Mouse (Mus musculus): Measurements from ENCODE around the gene Nsrp1.
"Not testable (repeated sequence)": the region's sequence is repeated elsewhere in the genome, so short reads cannot be mapped to it uniquely, and the experiment has no call there.

Gene Nsrp1

DNA sequence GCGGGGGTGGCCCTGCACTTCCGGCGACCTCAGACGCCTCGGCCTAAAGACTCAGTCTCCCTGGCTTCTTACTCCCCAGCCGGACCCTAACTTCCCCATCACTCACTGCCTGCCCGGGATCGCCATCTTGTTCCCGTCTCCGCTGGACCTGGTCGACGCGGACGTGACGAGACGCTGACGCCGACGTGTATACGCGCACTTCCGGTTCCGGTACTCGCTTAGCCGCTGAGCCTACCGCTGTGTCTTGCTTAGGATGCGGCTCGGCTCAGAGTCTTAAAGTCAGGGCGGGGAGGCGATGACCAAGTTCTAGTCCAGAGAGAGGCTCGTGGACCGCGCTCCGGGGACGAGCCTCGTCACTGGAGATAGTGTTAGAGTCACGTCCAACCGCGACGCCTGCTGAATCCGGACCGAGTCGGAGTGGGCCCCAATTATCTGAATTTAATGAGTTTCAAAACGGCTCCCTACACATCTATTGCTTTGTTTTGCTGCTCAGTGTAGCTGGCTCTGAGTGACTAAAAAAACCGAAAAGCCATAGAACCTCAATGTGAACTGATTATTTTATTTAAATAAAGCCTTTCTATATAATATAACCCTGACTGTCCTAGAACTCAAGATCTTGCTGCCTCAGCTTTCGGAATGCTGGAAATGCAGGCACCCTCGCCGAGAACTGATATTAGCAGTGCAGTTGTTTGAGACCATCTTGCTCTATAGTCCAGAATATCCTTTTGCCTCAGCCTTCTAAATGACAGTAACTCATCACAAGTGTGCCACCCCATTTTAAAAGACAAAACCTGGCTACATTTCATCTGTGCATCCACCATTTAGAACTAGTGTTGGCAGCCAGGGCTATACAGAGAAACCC lies at the start of gene Nsrp1:
Nsrp1 (minus strand) TSS at position 163 of the 862 bp plus-strand sequence.
- DNase-seq, result peak; percentile 88

DNA sequence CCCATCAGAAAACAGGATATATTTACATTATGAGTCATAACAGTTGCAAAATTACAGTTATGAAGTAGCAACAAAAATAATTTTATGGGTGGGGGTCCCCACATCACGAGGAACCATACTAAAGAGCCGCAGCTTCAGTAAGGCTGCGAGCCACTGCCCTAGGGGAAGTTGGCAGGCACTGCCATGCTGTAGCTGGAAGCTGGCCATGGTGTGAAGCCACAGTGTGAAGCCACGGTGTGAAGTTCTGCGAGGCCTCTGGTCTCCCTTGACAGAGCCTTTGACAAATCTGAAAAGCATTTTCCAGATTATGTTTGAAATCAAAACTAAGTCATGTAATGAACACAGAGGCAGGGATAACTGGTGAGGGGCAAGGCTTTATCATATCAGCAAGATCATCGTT lies 32.9 kb upstream of the Nsrp1 start:
- no peak for DNase-seq

DNA sequence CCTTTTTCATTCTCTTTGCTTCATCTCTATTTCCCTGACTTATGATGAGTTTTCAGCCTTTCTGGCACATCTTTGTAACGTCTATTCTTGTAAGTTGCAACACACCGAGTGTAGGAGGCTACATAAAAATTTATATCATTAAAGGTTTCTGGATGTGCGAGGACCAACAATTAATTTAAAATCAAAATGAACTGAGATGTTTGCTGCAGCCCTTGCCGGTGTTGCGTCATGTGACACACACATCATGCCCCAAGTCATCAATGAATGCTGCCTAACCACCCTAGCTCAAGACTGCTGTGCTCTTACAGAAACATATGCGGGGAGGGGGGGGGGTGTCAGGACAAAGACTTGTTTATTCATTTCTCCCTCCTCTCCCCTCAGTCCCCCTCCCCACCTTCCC lies 30.2 kb upstream of the Nsrp1 start:
- DNase-seq, result no peak

DNA sequence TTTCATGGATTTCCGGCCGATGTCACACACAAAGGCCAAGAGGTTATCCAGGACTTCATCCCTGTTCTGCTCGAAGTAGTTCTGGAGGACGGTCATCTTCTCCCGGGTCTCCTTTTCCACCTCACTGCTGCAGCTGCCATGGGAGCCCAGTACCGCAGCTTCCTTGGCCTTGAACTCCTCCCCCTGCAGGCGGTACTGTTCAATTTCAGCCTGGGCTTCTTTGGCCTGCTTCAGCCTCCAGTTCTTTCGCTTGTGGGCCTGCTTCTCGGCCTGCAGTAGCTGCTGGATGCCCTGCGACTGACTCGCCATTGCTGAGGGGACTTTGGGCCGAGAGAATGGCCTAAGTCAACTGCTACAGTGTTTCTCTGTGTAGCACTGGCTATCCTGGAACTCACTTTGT lies 29.6 kb upstream of the Nsrp1 start:
- not testable (repeated sequence) for DNase-seq

DNA sequence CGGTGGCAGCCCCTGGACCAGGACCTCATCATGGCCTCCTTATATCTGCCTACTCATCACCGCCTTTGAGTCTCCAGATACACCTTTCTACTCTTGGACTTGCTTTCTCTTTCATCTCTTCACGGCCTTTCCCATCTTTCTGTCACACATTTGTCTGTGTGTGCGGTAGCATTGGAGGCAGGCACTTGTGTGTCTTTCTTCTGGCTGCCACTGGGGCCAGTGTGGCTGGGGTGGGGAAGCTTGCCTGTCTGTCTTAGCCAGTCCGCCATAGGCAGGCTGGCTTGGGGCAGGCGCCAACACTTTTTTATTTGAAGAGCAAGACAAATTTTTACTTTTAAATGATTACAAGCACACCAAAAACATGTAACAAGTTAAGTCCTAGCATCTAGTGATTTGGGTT lies 28.7 kb upstream of the Nsrp1 start:
- no peak for DNase-seq

DNA sequence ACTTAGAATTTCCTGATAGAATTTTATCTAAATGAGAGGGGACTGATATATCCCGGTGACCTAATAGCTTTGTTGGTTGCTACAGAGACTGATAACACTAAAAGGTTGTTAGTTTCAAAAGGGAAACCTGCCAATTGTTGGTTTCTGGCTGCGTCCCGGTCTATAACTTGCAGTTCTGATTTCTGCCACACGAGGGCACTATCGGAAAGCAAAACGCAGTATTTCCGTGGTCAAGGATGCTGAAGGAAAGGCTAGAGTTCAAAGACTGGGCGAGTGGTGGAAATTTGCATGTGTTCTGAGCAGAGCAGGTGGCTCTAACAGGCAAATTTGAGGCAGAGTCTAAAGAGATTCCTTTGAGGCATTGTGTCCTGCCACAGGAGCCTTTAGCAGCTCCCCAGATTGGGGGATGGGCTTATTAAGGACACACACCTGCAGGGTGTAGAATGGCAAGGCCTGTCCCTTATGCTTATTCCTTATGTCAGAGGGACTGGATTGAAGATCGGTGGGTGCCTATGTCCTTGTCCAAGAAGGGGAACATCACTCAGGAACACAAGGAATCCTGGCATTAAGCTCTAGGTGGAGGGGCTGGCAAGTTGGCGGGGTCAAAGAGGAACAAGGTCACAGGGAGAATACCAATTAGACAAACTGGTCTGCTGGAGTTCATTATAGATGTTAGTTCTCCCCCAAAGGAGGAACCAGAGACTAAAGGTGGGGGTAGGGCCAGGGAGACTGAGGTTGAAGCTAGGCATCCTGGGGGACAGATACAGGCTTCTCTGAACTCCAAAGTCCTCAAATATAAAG lies 22.1 kb upstream of the Nsrp1 start:
- DNase-seq, result peak; percentile 80

DNA sequence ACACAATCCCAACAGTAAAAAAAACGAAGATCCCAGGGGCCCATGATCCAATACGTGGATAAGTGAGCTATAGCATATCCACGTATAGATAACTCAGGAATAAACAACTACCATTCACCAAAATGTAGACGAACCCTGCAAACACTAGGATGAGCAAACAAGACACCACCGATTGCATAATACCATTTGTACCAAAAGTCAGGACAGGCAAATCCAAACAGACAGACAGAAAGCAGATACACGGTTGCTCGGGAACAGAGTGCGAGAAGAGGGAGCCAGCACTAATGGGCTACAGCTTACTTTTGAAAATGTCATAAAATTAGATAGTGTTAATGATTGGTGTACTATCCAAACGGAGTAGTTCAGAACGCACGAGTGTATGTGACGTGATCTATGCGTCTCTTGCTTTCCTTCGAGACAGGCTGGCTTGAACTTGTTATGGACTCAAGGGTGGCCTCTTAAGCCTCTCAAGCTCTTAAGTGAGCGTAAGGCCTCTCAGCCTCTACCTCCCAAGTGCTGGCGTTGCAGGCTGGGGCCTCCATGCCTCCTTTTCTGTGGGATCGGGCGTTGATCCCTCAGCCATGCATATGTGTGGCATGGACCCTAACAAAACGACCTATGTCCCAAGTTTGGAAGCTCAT lies 20.2 kb upstream of the Nsrp1 start:
- no peak for DNase-seq

DNA sequence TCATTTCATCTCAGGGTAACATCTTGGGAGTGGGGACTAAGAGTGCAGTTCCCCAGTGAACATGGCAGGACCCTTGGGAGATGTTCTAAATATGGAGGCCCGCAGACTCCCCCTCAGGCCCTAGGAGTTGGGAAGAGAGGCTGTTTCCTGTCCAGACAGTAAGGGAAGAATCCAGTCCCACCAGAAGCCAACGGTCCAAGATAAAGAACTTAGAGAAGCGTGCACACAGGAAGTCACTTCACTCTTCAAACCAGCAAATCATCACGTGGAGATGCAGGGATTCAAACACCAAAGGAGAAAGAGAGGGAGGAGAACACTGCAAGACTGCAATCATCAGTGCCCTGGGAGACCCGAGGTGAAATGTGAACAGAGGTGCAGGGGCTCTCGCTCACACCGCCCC lies 18.8 kb upstream of the Nsrp1 start:
- no peak for DNase-seq

DNA sequence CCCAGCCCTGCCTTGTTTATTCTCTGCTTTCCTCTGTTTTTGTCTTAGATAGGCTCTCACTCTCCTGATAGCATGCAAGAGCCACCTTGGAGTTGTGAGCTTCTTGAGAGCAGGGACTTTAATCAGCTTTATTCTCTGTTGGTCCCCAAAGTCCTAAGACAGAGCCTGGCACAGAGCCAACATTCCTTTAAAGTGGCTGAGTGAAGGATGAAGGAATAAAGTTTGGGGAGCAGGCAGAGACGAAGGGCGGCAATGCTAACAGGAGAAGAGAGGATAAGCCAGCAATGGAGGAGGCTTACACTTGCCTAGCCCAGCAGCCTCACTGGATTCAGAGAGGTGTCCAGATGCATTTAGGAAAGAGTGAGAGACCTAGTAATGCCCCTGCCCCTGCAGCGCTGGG lies 18.3 kb upstream of the Nsrp1 start:
- no peak for DNase-seq

DNA sequence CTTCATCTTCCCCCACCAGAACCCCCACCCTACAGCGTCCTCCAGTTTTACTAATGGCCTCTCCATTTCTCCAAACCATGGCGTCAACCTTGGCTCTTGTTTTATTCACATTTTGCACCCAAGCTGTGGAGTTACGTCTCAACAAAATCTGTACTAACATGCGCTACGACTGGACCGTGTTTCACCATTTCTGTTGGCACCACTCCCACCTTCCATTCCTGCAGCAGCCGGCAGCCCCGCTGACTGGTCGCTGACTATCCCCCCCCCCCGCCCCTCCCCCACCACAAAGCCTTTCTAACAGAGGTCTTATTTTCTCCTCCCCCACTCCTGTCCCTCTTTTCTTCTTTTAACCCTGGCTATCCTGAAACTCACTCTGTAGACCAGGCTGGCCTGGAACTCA lies 17.0 kb upstream of the Nsrp1 start:
- DNase-seq, result no peak

DNA sequence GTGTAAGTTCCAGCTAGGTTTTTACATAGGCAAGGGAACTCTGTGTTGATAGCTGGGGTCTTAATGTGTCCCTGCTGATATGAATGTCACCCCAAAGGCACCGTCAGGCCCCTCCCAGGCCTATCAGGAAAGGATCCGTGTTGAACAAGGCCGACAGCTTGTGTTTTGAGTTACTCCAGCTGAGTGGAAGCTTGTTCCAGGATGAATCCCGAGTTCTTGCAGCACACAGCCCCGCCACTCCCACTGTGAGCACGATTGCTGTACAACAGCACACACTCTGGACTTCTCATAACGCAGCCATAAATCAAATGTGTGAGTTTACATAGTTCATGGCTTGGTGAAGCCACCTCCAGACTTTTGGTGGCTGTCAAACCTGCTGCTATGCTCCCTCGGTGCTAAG lies 15.9 kb upstream of the Nsrp1 start:
- no peak for DNase-seq

DNA sequence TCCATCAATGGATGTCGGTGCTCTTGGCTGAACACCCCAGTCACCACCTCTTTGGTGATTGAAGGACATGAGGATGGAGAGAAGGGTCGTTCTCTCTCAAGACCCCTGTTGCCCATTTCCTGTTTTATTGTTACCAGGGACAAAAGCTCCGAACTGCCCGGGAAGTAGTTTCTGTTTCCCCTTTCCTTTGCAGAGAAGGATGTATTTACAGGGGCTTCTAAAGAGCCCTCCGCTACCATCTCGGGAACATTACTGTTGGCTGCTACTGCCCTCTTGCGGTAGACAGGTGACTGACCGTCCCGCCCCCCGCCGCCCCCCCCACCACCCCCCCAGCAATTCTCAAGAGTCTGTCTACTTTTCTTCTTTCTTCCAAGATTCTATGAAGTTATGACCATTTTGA lies 15.0 kb upstream of the Nsrp1 start:
- DNase-seq, result peak; percentile 34

DNA sequence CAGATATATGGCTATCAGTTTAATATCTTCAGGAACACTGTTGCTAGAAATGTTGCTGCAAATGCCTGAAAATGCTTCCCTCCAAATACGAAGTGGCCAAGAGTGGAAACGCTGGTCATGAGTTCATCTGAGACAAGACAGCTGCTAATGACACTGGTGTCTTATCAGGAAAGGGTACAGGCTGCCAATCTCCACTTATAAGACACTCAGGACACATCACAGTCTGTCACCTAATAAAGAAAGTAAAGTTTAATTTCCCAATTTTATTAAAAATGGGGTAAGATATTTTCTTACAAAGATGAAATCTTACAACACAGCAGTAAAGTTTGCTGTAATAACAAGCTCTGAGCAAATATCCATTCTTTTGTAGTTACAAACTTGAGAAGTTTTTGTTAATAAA lies 10.9 kb upstream of the Nsrp1 start:
- DNase-seq, result no peak

DNA sequence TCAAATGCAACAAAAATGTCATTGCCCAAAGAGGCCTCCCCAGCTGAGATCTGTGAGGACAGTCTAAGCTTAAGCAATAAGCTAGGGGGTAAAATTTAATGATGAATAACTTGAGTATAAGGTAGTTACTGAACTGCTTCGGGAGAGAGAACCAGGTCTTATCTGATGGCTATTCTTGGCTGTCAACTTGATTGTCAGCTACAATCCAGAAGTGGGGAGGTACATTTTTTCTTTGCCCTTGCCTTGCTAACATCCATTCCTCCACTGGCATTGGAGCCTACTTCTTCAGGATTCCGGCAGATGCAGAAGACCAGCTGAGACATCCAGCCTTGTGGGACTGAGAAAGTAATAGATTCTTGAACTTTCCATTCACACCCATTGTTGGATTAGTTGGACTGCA lies 8.8 kb upstream of the Nsrp1 start:
- DNase-seq, result no peak

DNA sequence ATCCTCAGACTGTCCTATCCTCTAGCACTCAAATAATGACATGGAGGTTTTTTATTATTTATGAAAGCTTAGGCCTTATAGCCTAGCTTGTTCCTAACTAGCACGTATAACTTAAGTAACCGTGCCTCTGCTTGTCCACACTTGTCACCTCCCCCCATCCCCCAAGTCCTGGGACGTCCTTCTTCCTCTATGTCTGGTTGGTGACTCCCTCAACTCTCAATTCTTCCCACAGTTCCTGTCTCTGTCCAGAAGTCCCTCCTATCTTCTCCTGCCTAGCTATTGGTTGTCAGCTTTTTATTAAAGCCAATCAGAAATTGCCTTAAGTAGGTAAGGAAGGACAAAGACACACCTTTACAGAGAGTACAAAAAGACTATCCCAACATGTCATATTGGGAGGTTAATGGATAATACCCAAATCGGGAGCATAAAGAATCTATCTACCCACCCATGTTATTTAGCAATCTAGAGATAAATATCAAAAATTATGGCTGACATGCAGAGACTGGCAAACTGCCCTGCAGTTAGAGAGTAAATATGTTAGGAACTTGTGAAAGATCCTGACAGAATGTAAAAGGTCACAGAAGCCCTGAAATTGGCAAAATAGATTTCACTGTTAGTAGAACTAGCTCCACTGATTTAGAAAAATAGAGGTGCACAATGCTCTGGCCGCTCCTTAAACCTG lies 5.9 kb upstream of the Nsrp1 start:
- no peak for DNase-seq

DNA sequence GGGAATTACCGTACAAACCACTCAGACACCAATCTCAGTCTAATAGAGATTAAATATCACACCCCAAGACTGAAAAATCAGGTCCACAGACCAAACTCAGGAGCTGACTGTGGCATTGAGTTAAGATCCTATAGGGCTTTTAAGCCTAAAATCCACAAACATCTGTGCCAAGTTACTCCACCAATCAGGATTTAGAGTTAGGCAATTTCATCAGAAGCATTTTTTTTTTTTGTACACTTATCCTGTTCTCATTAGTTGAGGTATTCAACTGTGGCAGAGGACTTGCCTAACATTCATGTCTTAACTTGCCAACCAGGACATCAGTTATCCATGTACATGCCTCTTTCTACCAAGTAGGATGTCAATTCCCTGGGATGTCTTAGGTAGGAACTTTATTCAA lies 1.1 kb upstream of the Nsrp1 start:
- DNase-seq, result no peak

DNA sequence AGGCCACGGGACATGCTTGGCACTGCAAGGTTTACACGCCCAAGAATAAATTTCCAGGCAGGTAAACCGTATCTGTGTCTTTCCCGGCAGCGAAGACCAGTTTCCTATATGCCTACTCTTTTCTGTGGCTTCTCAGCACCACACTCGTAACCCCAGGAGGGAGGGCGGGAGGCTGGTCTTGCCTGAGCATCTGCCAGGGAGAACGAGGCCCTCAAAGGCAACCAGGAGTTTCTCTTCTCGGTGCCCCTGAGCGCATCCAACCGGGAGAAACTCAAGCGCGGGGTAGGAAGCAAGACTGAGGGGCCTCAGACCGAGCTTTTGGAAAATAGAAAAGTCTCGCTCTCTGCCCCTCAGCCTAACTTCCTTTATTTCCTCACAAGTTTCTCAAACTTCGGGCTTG lies 443 bp downstream of the Nsrp1 start:
- peak; percentile 26 for DNase-seq

DNA sequence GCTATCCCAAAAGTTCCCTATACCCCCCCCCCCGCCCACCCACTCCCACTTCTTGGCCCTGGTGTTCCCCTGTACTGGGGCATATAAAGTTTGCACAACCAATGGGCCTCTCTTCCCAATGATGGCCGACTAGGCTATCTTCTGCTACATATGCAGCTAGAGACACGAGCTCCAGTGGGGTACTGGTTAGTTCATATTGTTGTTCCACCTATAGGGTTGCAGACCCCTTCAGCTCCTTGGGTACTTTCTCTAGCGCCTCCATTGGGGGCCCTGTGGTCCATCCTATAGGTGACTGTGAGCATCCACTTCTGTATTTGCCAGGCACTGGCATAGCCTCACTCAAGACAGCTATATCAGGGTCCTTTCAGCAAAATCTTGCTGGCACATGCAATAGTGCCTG lies 904 bp downstream of the Nsrp1 start:
- DNase-seq, result peak; percentile 4

DNA sequence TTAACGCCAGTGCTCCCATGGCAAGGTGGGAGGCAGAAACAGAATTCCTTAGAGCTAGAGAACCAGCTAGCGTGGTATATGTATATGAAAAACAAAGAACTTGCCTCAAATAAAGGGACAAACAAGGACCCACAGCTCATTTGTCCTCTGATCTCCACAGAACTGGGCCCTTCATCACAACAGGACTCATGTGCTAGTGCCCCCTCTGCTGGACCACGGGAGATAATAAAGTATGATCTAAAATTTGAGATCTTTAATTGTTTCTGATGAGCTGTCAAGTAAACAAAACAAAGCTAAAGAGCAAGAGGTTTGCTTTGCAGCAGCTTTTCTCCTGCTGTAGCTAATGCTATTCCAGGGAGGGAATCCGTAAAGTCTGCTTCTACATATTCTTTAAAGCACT lies 7.5 kb downstream of the Nsrp1 start:
- no peak for DNase-seq

DNA sequence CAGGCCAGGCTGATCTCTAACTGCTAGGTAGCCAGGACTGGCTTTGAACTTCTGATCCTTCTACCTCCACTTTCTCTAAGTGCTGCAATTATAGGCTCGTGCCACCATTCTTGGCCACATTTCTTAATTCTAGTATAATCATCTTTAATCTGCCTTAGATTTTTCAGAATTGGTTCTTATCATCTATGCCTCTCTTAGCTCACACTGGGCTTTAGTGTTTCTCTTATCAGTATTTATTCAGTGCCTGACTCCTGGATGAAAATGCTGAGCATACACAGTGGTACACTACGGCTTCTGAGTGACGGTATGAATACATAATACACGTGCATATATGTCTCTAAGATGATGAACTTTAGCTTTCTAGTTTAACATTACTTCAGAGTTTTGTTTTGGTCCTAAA lies 9.4 kb downstream of the Nsrp1 start:
- DNase-seq, result no peak

DNA sequence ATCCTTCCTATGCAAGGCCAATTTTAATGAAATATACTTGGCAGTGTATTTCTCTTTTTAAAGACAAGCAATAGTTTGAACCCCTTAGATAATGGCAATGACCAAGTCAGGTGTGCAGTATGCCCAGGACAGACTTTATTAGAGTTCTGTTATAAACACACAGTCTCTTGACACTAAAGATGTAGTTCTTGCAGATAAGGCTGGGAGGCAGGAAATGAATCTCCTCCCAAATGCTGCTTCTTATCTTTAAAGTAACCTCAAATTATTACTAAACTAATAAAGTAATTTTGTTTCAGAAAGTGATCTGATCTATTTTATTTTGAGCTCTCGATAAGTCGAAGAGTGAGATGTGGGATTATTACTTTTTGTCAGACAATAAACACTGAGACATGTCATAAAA lies 14.8 kb downstream of the Nsrp1 start:
- DNase-seq, result no peak

DNA sequence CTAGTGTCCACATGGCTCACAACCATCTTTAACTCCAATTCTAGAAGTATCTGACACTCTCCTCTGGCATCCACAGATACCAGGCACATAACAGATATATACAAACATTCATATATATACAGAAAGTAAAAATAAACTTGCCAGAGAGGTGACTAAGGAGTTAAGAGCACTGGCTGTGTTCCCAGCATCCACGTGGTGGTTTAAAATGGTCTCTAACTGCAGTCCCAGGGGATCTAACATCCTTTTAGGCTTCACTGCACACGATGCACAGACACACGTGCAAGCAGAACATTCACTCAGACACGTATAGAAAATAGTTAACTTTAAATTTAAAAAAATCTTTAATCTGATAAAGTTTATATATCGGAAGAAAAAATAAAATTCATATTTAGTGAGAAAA lies 16.3 kb downstream of the Nsrp1 start:
- DNase-seq, result no peak

DNA sequence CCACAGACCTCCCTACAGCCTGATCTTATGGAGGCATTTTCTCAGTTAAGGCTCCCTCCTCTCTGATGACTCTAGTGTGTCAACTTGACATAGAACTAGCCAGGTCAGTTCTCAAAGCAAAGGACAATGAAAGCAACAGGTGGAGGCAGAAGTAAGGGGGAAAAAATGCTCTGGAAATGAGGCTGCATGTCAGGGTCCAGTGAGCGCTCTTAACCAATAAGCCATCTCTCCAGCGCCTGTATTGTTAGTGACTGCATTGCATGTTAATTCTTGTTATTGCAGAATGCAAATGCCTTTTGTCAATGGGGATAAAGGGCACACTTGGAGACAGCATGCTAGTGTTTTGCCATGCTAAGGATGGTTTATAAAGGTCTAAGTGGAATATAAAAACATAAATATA lies 35.4 kb downstream of the Nsrp1 start:
- DNase-seq, result no peak

All from cerebellum, adult 8-10 months (tissue).